Mouse (Mus musculus): ENCODE measurements around the gene Anapc1. TPM values are rescaled to one million over a fixed set of nuclear protein-coding genes. Genes with fewer than 3 reads are reported as not detected.

The Anapc1 gene
- polyA plus RNA-seq (2015; fragmentation: Nextera tagmentation; extraction: Ambion mirVana) = 16.2 and 21.8 TPM in 2 replicates

GRCm38 (mm10) chr2:128686921-128687557, at the start of gene Anapc1:
Anapc1 (minus strand) TSS chr2:128687391.

GRCm38 (mm10) chr2:128698693-128699181, 11.5 kb upstream of the Anapc1 start, which contains the start of gene Mertk:
Mertk (plus strand) TSS chr2:128698956.

GRCm38 (mm10) chr2:128590909-128591308, 96.3 kb downstream of the Anapc1 start, which contains the start of gene Spdye4c:
Spdye4c (plus strand) TSS chr2:128591209.

Other genes starting within 250 kb of the Anapc1 start
- gene Spdye4c, start 96.2 kb downstream of the Anapc1 start, polyA plus RNA-seq (2015; fragmentation: Nextera tagmentation; extraction: Ambion mirVana) = not detected in 2 replicates
- 3.5 and 4.9 TPM in 2 replicates for gene Mertk, start 11.6 kb upstream of the Anapc1 start, polyA plus RNA-seq (2015; fragmentation: Nextera tagmentation; extraction: Ambion mirVana)
- 28.7 and 45.4 TPM in 2 replicates for gene Tmem87b, start 130.7 kb upstream of the Anapc1 start, polyA plus RNA-seq (2015; fragmentation: Nextera tagmentation; extraction: Ambion mirVana)
- gene Fbln7, start 175.6 kb upstream of the Anapc1 start, polyA plus RNA-seq (2015; fragmentation: Nextera tagmentation; extraction: Ambion mirVana) = 3.1 and 4.0 TPM in 2 replicates